Mouse (Mus musculus) splenic B cell, adult 2 months (primary cell): ENCODE data around the gene Atrn.
"Not testable (repeated sequence)": the region's sequence is repeated elsewhere in the genome, so short reads cannot be mapped to it uniquely, and the experiment has no call there.

ENCODE experiments used
- DNase-seq: peaks from one replicate; pipeline ENCODE4 v3.0.0-alpha.2; 2011; ENCODE audit warnings: low read depth, low spot score
- H3K27me3 ChIP-seq: 2 replicates; pipeline ENCODE4 v1.6.1; 2012; ENCODE audit warnings: mild to moderate bottlenecking, low read length, moderate library complexity, mixed read lengths; ENCODE audit not compliant: control insufficient read depth, poor library complexity, insufficient read depth, severe bottlenecking
- H3K36me3 ChIP-seq: 2 replicates; pipeline ENCODE4 v1.6.1; 2012; ENCODE audit warnings: mild to moderate bottlenecking, low read length, moderate library complexity, mixed read lengths; ENCODE audit not compliant: control insufficient read depth, poor library complexity, insufficient read depth, severe bottlenecking

Gene Atrn

DNA sequence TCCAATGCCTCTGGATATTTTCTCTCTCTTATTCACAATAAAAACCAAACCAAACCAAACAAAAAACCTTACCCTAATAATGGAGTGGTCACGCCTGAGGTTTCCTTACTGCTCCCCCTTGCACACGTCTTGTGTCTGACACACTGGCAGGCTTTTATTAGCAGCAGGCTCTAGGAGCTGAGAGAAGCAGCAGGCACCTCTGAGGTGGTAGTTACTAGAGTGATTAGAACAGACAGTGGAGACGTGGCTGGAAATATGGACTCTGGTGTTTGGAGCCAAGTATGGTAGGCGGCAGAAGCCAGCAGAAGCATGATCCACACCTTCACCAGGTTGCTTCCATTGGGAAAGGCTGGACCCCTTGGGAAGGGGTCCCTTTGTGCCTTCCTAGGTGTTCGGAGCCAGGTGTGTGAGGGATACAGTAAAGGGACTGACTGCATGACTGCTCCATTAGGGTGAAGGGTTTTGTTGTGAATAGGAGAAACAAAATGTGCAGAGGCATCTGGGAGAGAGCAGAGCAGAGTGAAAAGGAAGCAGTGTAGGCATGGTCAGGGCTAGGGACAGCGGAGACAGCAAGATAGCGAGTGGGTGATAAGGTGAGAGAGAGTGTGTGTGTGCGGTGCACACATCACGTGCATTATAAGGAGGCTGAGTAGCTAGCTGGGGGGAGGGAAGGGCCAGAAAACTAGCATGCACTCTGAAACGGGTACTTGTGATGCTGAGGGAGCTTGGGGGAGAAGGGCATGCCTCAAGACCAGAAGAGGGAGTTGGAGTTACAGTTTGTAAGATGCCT is 72.0 kb downstream of the Atrn start:
- no peaks in the 10 kb centered on the region for H3K27me3 ChIP-seq
- DNase-seq, result no peak
- 0 out of 2 replicates have a peak, but pooled peaks cover 4% of the 10 kb centered on the region for H3K36me3 ChIP-seq

- DNase-seq, result no peak
- H3K36me3 ChIP-seq, result 0 out of 2 replicates have a peak, but pooled peaks cover 3% of the 10 kb centered on the region
- no peaks in the 10 kb centered on the region for H3K27me3 ChIP-seq
Measured at GRCm38 (mm10) chr2:130979138-130979537, 72.8 kb downstream of the Atrn start.

DNA sequence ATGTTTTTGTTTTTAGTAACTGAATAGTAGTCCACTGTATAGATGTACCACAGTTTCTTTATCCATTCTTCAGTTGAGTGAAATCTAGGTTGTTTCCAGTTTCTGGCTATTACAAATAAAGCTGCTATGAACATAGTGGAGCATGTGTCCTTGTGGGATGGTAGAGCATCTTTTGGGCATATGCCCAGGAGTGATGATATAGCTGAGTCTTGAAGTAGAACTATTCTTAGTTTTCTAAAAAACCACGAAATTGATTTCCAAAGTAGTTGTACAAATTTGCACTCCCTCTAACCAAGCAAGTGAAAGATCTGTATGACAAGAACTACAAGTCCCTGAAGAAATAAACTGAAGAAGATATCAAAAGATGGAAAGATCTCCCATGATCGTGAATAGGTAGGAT is 86.5 kb downstream of the Atrn start:
- H3K27me3 ChIP-seq, result no peaks in the 10 kb centered on the region
- H3K36me3 ChIP-seq, result peaks cover 2% of the 10 kb centered on the region; the same call in 1 of the 2 replicates
- DNase-seq, result no peak

DNA sequence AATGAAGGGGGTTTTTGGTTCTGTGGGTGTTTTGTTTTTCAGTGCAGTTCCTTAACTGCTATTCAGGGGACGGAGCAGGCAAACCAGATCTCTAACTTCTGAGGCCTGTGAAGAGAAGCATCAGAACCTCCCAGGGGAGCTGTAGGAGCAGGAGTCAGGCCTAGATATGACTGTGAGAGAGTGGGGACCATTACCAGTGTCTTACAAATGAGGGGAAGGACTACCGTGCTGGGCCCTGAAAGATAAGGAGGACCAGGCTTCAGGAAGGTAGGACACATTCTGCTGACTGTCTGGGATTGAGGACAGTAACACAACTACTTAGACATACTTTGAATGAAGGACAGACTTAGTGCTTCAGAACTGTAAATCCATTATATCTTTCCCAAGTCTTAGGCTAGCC is 102.8 kb downstream of the Atrn start:
- Histone ChIP-seq H3K36me3 (no peaks in the 10 kb centered on the region; the same call in 1 of the 2 replicates), H3K27me3 (no peaks in the 10 kb centered on the region; the same call in 1 of the 2 replicates)
- no peak for DNase-seq

GRCm38 (mm10) chr2:131010566-131010965 is 104.3 kb downstream of the Atrn start:
- no peak for DNase-seq
- Histone ChIP-seq H3K36me3 (peaks cover 4% of the 10 kb centered on the region; the same call in 1 of the 2 replicates), H3K27me3 (no peaks in the 10 kb centered on the region; the same call in 1 of the 2 replicates)

DNA sequence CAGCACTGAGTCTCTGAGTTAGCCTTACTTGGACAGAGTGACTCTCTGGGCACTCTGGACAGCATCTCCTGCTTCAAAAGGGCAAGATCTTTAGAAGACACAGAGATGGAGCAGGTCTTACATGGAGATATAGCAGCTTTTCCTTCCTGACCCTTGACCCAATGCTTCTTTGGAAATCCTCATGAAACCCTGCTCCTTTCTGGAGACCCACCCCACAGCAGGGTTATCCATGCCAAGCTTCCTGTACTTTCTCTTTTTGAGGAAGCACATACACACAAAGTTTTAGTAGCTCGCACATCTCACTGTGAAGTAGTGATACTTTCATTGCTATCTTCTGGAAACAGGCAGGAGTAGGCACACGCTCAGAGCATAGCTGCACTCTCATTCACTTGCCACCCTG is 118.9 kb downstream of the Atrn start:
- peaks cover 3% of the 10 kb centered on the region; the same call in 1 of the 2 replicates for H3K36me3 ChIP-seq
- no peak for DNase-seq
- H3K27me3 ChIP-seq, result no peaks in the 10 kb centered on the region

GRCm38 (mm10) chr2:131026941-131027340 is 120.6 kb downstream of the Atrn start:
- no peak for DNase-seq
- H3K27me3 ChIP-seq, result no peaks in the 10 kb centered on the region
- no peaks in the 10 kb centered on the region; the same call in 1 of the 2 replicates for H3K36me3 ChIP-seq

DNA sequence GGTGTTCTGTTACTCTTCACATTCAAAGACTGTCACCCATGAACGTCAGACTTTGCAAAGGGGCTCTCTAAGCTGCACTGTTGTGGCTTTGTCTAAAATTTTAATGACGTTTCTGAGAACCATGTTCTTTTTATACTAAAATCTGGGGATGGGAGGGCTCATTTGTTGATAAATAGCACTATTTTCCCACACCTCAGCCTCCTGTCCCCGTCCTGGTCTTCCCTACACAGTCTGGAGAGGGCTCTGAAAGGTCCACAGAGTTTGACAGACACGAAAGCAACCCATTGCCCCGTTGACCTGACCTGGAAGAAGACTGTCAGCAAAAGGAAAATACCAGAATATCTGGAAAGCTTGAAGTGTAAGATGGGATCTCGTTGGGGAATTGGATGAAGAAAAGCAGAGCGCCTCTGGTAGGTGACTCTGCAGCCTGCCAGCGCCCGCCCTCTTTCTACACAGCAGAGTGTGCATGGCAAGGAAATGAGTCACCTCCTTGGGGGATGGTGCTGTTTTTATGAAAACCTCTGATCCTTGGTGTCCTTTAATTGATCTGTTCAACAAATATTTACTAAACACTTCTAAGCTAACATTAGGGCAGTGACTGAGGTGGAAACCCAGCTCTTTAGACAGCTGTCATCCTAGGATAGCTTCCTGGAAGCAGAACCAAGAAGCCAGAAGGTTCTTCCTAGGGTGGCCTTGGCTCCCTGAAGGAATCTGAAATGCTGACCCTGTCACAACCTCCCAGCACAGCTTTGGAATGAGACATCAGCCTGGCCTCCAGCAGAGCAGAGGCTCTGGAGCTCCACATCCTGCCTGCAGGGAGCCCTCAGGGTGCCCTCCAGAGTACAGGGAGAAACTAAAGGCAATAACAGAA is 123.0 kb downstream of the Atrn start:
- DNase-seq, result no peak
- Histone ChIP-seq H3K36me3 (no peaks in the 10 kb centered on the region; the same call in 1 of the 2 replicates), H3K27me3 (no peaks in the 10 kb centered on the region)

DNA sequence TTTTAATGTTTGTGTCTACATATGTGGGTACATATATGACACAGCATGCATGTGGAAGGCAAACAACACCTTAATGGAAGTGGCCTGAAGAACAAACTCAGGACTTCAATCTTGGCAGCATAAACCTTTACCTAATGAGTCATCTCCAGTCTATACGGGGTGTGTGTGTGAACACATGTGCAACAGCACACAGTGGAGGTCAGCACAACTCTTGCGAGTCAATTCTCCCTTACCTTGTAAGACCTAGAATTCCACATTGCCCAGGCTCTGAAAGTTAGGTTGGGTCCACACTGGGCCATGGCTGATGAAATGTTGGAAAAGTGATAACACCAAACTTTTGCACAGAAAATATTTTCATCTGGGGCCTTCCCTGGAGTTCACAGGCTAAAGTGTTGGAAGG is 124.3 kb downstream of the Atrn start:
- H3K36me3 ChIP-seq, result no peaks in the 10 kb centered on the region
- no peak for DNase-seq
- no peaks in the 10 kb centered on the region for H3K27me3 ChIP-seq

- Histone ChIP-seq H3K36me3 (no peaks in the 10 kb centered on the region), H3K27me3 (no peaks in the 10 kb centered on the region)
- DNase-seq, result no peak
Measured at GRCm38 (mm10) chr2:131030998-131031397, 124.7 kb downstream of the Atrn start.

DNA sequence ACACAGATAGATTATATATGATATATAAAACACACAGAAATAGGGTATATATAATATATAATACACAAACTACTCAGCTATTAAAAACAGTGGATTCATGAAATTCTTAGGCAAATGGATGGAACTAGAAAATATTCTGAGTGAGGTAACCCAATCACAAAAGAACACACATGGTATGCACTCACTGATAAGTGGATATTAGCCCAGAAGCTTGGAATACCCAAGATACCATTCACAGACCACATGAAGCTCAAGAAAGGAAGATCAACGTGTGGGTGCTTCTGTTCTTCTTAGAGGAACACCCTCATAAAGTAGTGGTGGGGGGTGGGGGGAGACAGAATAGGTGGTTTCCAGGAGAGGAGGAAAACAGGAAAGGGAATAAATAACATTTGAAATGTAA is 125.1 kb downstream of the Atrn start:
- not testable (repeated sequence) for H3K27me3 ChIP-seq, DNase-seq, H3K36me3 ChIP-seq

DNA sequence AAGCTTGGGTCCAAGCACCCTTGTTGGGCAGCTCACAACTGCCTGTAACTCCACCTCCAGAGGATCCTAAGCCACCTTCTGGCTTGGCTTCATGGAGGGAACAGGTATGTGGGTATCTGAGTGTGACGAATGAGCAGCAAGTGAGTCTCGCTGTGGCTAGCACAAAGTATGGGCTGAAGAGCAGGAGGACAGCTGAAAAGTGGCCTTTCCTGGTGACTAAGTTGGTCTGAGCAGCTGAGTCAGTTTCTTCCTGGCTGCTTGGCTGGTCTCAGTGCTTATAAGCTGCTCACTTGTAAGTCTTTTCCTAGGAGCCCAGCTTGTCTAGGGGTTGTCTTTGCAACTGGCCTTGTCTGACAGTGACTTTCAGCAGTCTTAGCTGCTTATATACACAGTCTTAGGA is 130.0 kb downstream of the Atrn start:
- Histone ChIP-seq H3K36me3 (no peaks in the 10 kb centered on the region), H3K27me3 (no peaks in the 10 kb centered on the region)
- DNase-seq, result no peak

DNA sequence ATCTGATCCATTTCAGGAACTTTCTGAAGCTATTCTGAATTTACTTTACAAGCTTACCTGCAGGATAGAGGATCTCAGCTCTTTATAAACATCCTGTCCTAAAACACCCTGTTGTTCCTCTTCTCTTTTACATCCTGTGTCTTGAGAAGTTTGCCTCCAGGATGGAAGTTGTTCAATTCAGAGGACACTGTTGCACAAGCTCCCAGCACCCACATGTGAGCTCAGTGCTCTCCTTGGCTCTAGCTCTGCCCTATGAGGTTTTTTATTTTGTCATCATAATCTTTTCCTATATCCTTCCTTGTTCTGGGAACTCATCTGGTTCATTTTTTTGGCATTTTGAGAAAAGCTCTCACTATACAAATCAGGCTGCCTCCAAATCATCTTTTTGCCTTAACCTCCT is 130.5 kb downstream of the Atrn start:
- Histone ChIP-seq H3K27me3 (no peaks in the 10 kb centered on the region), H3K36me3 (no peaks in the 10 kb centered on the region)
- DNase-seq, result no peak

DNA sequence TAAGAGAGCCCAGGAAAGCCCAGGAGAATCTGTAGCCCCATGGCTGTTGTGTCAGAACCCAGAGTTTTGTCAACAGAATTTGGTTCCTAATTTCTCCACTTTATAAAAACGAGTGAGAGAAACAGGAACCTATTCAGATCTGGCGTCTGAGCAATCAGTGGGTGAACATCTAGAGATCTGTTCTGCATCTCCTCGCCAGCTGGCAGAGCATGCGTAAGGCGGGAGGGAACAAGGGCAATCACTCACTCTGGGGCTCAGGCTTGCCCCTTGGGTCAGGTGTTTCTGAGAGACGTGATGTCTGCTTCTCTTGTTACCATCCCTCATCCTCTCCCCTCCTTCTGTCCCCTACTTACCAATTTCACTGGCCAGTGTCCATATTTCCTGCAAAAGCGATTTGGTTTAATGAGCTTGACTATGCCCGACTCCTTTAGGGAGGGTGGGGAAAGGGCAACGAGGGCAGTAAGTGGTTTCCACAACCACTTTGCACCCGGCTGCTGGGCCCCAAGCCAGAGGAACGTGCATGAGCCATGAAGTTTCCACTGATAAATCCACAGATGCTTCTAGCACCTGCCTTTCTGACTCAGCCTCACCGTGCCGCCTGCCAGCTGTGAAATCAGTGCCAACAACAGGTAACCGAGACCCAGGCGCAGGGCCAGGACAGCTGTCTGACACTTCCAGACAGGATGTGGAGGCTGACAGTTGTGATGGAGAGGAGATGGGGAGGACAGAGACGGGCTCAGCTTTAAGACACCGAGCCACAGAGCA is 131.1 kb downstream of the Atrn start:
- Histone ChIP-seq H3K36me3 (no peaks in the 10 kb centered on the region), H3K27me3 (no peaks in the 10 kb centered on the region)
- DNase-seq, result no peak
